Mouse (Mus musculus) kidney, postnatal 10 days (tissue): ENCODE measurements around the gene Mast4.

Experiments used
- DNase-seq: peaks from one replicate; pipeline ENCODE4 v3.0.0; 2021; ENCODE audit warnings: mixed read lengths

Gene Mast4

DNA sequence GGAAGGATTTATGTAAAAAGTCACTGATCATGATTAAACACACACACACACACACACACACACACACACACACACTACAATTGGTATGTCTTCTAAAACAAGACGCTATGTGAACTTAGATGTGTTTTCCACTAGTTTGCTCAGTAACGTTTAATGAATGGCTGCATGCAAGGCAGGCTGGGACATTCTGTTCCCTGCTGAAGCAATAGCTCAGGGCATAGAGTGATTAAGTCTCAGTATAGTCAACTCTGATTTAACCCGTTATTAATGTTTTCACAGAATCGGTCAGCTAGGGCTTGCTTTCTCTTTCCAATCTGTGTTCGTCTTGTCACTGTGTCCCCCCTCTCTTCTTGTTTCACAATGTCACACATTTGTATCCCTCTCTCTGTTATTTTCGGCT lies 558.8 kb downstream of the Mast4 start:
- no peak for DNase-seq

DNA sequence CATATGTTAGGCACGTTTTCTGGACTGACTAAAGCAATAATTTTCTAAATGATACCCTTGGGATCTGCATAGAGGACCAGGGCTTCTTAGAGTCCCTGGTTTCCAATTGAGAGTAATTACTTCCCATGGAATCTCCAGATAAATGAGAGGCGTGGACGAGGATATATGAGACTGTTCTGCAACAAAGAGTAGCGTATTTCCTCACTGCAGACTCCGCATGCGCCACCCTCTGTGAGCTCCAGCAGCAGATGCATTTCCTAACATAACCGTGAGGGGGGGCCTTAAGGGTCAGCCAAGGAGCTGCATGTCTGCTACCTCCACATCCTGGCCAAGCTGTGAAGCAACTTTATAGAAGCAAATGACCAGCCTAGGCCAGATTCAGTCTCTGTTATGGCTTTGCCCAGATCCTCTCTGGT lies 559.5 kb downstream of the Mast4 start:
- peak; percentile 71 for DNase-seq

DNA sequence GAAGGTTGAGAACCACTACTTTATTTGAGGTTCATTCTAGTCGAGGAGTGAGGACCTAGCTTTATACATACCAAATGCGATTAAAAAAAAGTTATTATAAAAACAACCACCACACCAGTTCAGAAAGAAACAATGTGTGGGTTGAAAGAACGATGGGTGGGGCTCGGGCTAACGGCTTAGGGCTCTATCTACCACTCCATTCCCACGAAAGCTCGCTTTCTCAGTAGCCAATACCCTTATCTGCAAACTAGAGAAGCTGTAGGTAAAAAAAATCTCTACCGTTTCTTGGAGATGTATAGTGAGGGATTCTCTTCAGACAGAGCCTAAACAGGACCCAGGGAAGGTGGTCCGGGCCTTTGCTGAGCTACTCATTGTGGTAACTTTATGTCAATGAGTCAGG lies 561.1 kb downstream of the Mast4 start:
- no peak for DNase-seq

DNA sequence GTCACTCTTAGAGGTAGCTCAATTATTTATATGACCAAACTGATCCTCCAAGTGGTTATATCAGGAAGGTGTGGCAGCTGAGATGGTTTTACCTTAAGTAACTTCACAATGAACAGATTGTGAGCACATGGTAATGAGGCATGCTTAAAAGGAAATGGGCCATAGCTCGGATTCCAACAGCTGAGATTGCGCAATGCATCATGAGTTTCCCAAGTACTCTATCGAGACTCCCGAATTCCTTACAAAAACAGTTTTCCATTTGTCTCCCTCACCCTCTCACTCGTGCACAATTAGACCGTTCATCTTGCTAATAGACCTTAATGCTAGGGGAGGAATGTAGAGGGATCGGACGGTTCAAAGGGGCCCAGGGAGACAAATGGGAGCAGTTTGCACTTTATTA lies 564.1 kb downstream of the Mast4 start:
- no peak for DNase-seq

DNA sequence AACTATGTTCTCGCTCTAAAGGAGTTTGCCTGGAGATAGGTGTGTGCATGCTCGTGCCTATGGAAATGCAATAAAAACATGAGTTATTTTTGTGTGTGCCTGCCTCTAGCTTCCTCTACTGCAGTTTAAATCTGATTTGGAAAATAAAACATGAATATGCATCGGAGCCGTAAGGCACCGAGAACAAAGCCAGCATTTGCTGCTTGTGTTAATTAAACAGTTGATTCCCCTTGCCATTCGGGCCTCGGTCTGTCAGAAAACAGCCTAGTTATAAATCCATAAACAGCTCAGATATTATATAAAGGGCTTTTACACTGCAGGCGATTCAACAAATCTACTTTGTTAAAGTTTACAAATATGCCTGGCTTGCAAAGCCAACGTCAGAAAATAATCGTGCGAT lies 565.8 kb downstream of the Mast4 start:
- no peak for DNase-seq

DNA sequence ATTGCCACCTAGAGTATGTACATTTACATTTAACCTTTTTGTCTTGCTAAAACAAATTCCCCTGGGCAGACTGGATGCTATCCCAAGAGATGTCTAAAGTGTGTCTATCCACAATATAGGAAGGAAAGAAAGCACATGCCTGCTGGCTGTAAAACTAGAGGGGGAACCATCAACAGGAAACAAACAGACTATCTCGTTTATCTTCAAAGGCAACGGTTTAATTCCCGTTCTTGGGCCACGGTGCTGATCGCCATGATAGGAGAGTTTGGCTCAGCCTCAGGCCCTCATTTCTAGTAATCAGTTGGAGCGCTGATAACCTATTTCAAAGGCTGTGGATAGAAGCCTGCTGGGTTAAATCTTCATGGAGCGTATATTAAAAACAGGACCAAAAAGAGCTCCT lies 567.2 kb downstream of the Mast4 start:
- no peak for DNase-seq

DNA sequence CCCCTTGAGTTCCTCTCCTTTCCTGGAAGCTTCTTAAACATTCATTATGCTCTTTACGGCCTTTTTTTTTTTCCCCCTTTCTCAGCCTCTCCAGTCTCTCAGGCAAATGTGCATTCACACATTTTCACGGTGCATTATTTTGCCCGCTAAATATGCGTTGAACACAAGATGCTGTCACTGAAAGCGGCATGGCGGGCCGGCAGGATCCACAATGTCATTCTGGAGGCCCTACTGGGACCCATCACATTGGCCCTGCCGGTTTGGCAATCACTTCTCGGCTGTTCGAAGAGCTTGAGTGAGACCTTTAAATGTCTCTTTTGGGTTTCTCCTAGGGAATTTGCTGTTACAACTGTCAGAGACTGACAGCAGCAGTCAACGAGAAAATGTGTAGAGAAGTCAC lies 569.1 kb downstream of the Mast4 start:
- DNase-seq = no peak

DNA sequence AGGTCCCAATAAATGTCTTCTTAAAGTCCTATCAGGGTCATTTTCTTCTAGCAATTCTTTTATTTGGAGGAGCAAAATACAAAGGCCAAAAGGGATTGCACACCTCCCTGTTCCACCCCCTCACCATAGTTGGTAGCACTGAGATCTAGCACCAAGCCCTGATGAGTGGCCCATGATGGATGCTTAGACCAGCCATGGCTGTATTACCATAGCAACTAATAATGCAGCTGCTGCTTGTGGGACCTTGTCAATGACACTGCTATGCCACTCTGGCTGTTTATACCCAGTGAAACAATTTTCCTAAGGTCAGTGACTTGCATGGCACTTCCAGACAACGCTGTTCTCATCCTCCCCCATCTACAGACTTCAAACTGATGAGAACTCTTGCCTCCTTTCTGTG lies 570.1 kb downstream of the Mast4 start:
- DNase-seq = no peak

DNA sequence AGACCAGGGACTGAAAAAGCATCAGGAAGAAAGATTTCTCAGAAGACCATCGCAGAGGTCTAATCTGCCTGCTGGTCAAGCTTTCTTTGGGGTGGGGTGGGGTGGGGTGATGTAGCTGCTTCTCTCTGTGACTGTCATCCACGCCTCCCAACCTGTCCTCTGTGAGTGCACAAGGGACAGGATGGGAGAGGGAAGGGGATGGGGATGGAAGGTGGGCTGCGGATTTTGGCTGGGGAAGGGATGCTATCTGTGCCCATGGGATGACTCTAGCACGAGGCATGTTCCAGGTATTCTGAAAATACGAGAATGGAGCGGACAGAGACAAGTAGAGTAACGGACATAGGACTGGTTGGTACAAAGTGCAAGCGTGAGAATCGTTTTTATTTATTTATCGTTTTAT lies 572.1 kb downstream of the Mast4 start:
- no peak for DNase-seq

DNA sequence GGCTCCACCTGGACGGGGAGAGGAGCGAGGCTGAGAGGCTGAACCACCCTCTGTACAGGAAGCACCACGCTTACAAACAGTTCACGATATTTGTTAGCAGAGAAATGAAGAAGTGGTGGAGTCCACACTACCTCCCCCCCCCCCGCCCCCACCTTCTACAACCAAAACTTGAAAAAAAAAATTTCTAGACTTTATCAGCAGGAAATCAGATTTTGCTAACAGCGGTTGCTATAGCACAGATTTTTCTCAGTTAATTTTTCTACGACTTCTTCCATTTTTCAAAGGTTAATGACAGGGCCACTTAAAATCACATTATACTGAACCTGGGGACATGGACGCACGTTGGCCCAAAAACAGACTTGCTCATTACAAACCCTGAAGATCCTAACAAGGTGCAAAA lies 572.9 kb downstream of the Mast4 start:
- no peak for DNase-seq

DNA sequence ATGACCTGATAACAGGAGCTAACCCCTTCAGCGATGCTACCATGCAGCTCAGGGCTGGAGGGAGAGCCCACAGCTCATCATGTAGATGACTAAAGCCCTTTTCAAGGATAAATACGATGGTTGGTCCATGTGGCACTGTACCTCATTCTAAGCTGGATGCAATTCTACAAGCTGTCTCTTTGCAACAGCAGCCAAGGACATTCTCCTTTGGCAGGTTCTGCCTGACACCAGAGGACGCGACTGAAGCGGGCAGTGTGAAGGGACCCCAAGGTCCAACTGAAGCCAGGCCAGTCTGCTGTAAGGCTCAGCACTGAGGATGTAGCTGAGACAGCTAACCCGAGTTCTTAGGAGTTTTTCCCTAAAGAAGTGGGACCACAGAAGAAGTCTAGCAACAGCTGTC lies 576.3 kb downstream of the Mast4 start:
- DNase-seq = no peak

DNA sequence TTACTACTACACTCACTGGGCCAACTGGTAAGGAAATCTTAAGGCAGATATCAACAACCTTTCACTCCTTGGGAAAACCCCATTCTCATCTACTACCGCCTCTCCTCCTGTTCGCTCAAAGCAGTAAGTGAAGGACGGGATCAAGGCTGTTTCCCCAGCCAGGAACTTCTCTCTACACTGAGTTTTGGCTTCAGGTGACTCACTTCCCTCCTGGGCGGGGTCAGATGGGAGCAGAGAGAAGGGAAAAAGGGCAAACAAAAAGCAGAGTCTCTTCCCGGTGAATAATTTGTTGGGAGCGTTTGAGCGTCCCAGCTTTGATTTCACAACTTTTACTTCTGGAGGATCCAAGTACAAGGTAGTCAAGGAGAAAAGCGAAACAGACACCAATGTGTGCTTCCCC lies 578.2 kb downstream of the Mast4 start:
- no peak for DNase-seq

DNA sequence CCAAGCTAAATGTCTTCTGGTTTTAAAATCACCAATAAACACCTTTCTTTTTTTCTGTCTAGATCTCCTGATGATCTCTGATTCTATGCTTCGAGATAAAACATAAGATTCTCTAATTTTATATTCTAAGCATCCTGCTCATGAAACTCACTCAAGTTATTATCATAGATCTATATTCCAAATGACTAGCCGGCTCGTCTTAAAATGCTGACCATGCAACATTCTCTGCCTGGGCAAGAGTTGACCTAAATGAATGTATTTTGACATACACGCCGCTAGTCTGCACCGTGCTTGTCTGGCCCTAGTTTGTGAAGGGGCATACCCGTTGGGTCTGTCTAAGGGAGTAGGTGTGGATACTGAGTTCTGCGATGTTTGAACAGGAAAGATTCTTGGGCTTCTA lies 579.2 kb downstream of the Mast4 start:
- no peak for DNase-seq

DNA sequence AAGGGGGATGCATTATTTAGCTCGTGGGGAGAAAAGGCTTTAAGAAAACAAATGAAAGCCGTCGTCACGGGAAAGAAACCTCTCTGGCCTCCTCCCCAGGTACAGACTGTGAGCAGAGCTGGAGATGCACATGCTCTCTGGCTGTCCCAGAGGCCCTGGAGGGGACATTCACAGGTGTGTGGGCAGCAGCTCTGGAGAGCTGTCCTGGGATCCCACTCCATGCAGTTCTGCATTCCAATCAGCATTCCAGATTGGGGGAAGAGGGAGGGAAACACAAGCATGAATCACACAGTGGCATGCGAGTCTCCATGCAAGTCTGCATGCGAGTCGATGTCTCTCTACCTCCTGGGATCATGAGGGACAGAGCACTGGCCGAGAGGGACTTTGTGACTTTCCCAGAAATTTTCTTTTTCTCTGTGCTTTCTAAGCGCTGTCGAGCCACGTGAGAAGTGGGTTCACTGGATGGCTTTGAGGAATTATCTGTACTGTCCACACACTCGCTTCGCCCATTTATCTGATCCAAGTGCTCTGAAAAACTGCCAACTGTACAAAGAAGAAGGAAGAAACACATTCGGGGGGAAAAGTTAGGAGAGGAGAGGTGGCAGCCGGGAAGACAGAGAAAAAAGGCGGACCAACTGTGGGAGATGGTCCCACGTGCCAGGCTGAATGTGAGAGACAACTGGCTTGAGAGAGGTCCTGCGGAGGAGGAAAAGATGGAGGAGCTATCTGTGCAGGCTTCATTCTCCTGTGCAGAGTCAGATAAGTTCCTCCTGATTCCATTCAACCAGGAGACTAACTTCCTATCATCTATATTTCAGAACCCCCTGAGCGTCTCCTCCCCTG lies 580.4 kb downstream of the Mast4 start:
- no peak for DNase-seq

DNA sequence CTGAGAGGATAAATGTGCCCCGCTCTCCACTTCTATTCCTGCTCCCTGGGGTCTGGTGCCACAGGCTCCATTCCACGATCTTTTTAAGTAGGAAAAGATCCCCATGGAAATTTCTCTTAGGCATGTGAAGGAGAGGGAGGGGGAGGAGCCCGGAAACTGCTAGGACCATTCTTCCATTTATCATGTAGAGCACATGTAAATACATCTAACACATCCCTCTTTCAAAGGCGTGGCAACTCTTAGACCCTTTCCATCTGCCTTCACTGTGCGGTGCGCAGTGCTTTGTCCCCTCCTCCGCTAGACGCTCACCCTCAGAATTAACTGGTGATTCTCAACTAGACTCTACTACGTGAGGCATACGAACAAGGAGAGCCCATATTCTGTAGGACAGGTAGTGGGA lies 584.4 kb downstream of the Mast4 start:
- DNase-seq = no peak

DNA sequence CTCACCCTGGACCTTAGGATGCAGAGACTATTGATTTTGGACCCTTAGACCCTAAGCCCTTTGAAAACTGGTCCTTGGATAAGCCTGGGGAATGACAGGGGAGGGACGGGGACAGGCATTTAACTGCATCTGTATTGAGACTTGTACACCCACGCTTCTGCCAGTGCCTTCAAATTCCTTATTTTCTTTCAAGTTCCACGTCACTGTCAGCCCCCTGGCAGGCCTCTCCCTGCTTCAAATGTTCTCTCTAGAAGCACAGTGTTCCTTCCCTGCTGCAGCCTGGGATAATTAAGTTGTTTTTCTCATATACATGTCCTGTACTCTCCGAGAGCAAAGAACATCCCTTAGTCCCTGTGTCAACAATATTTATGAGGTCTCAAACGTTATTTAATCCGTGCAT lies 585.1 kb downstream of the Mast4 start:
- DNase-seq = no peak

DNA sequence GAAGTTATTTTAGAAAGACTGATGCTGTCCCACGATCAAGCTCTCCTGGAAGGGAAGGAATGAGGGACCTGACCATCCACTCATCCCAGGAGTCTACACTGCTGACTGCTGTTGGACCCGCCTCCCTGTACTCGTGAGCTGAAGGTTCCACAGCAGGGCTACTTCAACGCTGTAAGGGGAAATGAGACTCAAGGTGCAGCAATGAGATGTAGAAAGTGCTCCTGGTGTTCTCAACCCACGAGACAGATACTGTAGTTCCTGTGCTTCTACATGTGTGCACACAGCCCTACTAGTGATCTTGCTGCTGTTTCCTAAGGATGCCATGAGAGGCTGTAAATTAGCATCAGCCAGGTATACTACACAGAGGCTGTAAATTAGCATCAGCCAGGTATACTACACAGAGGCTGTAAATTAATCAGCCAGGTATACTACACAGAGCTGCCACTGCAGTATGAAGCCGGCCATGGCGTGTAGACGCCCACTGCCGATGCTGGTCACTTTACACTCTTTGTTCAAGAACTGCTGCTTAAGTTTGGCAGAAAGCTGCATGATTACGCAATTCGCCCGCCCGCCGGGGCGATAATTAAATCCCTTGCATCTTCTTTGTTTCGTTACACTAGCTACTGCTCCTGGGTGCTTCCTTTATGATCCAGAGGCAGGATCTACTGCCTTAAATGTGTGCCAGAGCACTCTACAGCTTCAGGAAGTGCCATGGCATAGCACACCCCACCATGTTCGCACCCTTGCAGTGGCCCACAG lies 587.3 kb downstream of the Mast4 start:
- DNase-seq = no peak

DNA sequence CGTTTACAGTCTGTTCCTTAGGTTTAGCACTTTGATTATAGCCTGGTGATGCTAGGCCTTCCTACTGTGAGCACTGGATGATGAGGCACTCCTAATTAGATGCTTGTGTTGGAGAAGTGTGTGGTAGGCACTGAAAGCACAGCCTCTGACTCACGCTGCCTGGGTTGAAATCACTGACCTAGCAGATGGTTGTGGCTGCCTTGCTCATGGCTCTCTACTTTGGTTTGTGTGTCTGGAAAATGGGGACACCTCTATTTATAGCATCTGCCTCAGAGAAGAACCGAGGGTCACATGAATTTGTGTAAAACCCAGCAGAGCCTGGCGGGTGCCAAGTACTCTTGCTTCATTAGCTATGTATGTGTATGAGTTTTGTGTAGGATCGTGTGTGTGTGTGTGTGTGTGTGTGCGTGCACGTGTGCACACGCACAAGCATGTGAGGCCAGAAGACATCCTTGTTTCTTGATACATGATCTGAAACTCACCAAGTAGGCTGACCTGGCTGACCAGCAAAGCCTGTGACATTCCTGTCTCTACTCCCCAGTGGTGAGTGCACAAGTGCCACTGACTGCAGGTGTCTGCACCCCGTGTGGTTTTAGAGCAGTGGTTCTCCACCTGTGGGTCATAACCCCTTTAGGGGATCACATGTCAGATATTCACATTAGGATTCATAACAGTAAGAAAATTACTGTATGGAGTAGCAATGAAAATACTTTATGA lies 588.5 kb downstream of the Mast4 start:
- no peak for DNase-seq

DNA sequence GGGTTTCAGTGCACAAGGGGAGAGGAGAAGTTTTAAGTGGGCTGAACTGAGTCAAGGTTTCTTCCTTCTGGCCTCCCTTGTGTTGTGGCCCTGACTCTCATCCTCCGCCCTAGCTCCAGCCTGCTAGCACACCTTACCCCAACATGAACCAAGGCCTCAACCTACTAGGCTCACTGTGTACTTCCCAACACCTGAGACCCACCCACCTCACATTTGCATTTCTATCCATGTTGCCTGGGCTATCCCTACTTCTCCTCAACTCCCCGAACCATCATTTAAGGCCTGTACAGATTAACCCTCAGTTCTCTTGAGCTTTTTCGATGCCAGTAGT lies 589.1 kb downstream of the Mast4 start:
- no peak for DNase-seq

DNA sequence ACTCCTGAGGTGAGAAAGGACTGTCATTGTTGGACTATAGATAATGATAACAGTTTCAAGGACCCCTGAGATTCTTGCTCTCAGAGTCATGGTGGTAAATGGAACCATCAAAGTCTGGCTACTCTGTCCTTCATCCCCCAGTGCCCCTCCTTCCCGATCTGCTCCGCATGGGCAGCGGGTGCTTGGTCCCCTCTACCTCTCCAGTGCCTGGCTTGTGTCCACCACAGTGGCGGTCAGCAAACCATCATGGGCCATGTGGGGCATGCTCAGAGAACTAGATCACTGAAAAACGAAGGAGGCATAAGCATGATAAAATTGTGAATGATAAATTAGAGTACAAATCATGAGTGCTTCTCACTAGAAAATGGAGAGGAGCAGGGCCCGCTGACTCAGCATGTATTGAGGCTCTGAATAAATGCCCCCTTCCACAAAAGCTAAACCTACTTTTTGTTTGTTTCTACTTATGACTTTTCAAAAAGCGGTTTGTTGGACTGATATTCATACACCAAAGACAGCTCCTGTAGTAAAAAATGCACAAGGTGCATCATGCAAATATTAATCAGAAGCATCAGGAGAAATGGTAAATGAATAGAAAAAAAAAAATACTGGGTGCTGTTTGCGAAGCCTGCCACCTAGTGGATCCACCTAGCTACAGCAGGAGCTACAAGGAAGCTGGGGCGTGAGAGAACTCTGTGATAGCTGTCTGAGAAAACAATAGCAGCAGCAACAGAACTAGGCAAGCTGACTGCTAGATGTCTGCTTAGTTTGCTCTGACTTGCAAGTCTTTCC lies 589.6 kb downstream of the Mast4 start:
- peak; percentile 79 for DNase-seq

DNA sequence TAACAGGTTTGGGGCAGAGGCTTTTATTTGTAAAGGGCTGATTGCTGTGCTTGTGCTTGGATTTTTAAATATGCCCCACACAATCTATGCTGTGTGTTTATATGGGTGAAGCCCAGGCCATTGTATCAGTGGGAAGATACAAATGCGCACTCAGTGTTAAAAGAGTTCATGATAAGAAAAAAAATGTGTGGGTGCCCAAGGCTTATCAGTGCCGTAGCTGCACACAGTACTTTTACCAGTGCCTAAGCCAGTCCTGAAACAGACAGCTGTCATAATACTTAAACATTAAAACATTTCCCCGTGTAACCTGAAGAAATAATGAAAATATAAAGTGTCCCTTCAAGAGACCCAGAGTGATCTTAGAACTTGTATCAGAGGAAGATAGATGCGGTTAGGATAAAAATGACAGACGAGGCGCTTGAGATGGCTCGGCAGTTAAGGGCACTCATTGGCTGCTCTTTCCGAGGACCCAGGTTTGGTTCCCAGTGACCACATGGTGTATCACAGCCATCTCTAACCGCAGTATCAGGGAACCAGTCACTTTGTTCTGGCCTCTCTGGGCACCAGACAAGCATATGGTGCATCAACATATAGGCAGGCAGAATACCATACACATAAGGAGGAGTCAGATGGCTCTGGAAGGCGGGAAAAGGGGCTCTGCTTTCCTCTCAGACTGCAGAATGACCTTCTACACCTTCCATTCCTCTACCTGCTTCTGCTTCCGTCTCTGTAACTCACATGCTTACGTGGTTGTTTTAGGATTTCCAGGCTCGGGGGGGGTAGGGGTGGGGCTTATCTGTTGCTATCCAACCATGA lies 594.4 kb downstream of the Mast4 start:
- no peak for DNase-seq

DNA sequence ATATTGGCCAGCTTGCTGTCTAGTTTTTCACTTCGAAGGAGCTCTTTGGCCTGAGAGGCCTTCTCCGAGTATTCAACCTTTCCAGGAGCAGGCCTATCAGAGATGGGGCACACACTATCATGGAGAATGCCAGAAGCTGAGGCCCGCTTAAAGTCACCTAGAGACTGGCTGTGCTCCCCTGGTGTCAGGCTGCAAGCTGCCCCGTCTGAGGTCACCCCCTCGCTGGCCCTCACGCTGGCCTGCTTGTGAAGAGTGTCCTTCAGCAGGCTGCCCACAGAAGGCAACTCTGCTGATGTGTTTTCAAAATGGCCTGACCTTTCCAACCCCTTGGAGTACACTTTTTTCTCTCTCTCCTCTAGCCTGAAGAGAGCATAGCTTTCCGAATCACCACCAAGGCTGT lies 596.5 kb downstream of the Mast4 start:
- DNase-seq = no peak
